Mouse (Mus musculus): ENCODE results near the gene Pla2g7. TPM values are rescaled to one million over a fixed set of nuclear protein-coding genes. Genes with fewer than 3 reads are reported as not detected.

Pla2g7 gene
- polyA plus RNA-seq (2017; shearing (Covaris generic)), result 0.56 TPM

DNA sequence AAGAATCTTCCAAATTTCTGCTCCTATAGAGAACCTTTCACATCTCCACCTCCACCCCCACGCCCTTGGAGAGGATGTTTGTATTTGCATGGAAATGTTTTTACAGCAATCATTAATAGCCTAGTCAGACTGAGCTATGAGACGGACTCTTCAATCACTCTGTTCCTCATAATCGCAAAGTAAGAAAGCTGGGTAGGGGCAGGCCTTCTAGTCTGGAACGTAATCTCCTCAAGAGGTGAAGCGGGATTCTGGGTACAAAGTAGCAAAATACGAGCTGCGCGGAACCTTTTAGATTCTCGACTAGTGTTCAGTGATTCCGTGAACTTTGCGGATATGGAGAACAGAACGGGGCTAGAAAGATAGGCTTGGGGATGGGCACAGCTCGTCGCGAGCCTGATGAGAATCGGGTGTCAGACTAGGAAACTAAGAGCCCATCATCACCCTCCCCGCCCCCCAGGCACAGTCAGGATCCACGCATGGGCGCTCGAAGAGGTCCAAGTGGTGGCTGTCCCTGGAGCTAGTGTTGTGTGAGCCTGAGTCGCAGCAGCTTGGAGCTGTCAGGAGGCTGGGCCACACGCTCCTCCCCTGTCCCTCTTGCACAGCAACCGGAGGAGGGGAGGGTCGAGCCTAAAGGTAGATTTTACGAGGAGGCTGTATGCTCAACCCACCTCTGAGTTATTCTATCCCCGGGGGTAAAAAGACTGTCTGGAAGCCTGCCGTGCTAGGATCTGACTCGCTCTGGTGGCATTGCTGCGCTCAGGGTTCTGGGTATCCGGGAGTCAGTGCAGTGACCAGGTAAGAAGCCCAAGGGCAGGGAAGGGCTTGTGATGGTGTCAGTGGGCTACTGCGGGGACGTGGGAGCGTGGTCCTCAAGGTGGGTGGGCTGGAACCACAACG lies at the start of gene Pla2g7:
Pla2g7 (plus strand) TSS at position 107 of the 897 bp plus-strand sequence.

DNA sequence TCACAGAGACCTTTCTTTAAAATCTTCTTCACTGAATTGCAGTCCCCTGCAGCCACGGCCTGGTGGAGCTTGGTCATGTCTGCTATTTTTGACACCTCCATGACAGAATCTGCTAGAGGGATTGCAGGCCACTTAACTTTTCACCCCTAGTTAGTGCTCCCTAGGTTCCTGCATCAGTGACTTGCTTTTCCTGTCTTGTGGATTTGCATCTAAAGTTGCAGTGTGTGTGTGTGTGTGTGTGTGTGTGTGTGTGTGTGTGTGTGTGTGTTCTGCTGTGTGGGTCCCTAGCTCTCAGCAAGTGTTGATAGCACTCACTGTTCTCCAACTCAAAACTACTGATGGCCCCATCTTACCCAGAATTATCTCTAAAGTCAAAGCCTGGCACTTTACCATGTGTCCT lies 24.4 kb upstream of the Pla2g7 start, which contains the start of gene Ankrd66:
Ankrd66 (minus strand) TSS at position 101 of the 400 bp plus-strand sequence.

GRCm38 (mm10) chr17:43629496-43630426 lies 61.9 kb downstream of the Pla2g7 start, which contains the start of gene Tdrd6:
Gene Tdrd6, minus strand, starts transcription at chr17:43630299.

Other genes with a start within 250 kb of the Pla2g7 start
- 0.09 TPM for gene Adgrf5, start 207.6 kb upstream of the Pla2g7 start, polyA plus RNA-seq (2017; shearing (Covaris generic))
- not detected for gene Mep1a, start 65.3 kb upstream of the Pla2g7 start, polyA plus RNA-seq (2017; shearing (Covaris generic))
- gene Ankrd66, start 24.5 kb upstream of the Pla2g7 start, polyA plus RNA-seq (2017; shearing (Covaris generic)), result not detected
- not detected for gene Tdrd6, start 62.2 kb downstream of the Pla2g7 start, polyA plus RNA-seq (2017; shearing (Covaris generic))
- gene Slc25a27, start 99.1 kb downstream of the Pla2g7 start, polyA plus RNA-seq (2017; shearing (Covaris generic)), result 12.2 TPM
- gene Cyp39a1, start 99.3 kb downstream of the Pla2g7 start, polyA plus RNA-seq (2017; shearing (Covaris generic)), result 0.92 TPM
- gene Rcan2, start 233.3 kb downstream of the Pla2g7 start, polyA plus RNA-seq (2017; shearing (Covaris generic)), result not detected

Data from activated CD4-positive, CD25-positive, alpha-beta regulatory T cell, adult 9 weeks (primary cell).